Mouse (Mus musculus) MEL (cell line): ENCODE measurements around the gene Rassf1. TPM values are rescaled to one million over a fixed set of nuclear protein-coding genes. Genes with fewer than 3 reads are reported as not detected.

Experiments
- DNase-seq: peaks from one replicate; pipeline ENCODE4 v3.0.0; 2011; ENCODE audit warnings: low read depth, low spot score
- H3K27ac ChIP-seq: 2 replicates; pipeline ENCODE4 v1.5.1; 2012; ENCODE audit warnings: low read depth, mild to moderate bottlenecking, control low read depth, low read length, moderate library complexity; ENCODE audit not compliant: control insufficient read depth
- H3K27me3 ChIP-seq, 2 experiments: fragments of 150-350 bp in 1 of 2; sonication (generic) in 1 of 2; 2 replicates each; pipeline ENCODE4 v1.6.1; 2012; ENCODE audit warnings: low read length in 2 of 2, mild to moderate bottlenecking in 2 of 2, improper control_type of control experiment in 1 of 2, moderate library complexity in 1 of 2; ENCODE audit not compliant: insufficient read depth in 2 of 2, control insufficient read depth in 1 of 2
- H3K36me3 ChIP-seq, 2 experiments: 2 replicates each; pipeline ENCODE4 v1.6.1; 2012 to 2014; ENCODE audit warnings: low read length in 2 of 2, improper control_type of control experiment in 1 of 2, inconsistent platforms in 1 of 2, mild to moderate bottlenecking in 1 of 2; ENCODE audit not compliant: insufficient read depth in 2 of 2, control insufficient read depth in 1 of 2
- H3K4me1 ChIP-seq, 2 experiments: fragments of 150-350 bp in 1 of 2; sonication (generic) in 1 of 2; 2 replicates each; pipeline ENCODE4 v1.6.1; 2012; ENCODE audit warnings: low read length in 2 of 2, improper control_type of control experiment in 1 of 2, mild to moderate bottlenecking in 1 of 2; ENCODE audit not compliant: insufficient read depth in 2 of 2, control insufficient read depth in 1 of 2
- H3K4me3 ChIP-seq, 2 experiments: fragments of 150-350 bp in 1 of 2; sonication (generic) in 1 of 2; 2 replicates each; pipeline ENCODE4 v1.5.1; 2012; ENCODE audit warnings: low read depth in 2 of 2, low read length in 2 of 2, mild to moderate bottlenecking in 2 of 2, moderate library complexity in 2 of 2, control low read depth in 1 of 2, improper control_type of control experiment in 1 of 2; ENCODE audit not compliant: control insufficient read depth in 1 of 2, insufficient read depth in 1 of 2
- H3K79me2 ChIP-seq: 2 replicates; pipeline ENCODE4 v1.6.1; 2012; ENCODE audit warnings: mild to moderate bottlenecking, low read length, moderate library complexity; ENCODE audit not compliant: control insufficient read depth, poor library complexity, insufficient read depth
- H3K9ac ChIP-seq: 2 replicates; pipeline ENCODE4 v1.6.1; 2012; ENCODE audit warnings: low read depth, mild to moderate bottlenecking, control low read depth, low read length, moderate library complexity; ENCODE audit not compliant: control insufficient read depth, poor library complexity, severe bottlenecking
- H3K9me3 ChIP-seq: fragments of 150-350 bp; sonication (generic); replicated peaks from 2 replicates; pipeline ENCODE4 v1.6.1; 2012; ENCODE audit warnings: mild to moderate bottlenecking, low read length, improper control_type of control experiment, moderate library complexity; ENCODE audit not compliant: insufficient read depth
- BHLHE40 ChIP-seq: IDR thresholded peaks from 2 replicates; pipeline ENCODE4 v1.6.1; 2012; ENCODE audit warnings: low read depth, mild to moderate bottlenecking, inconsistent platforms, low read length, improper control_type of control experiment, borderline replicate concordance
- CHD2 ChIP-seq: IDR thresholded peaks from 2 replicates; pipeline ENCODE4 v1.6.1; 2011; ENCODE audit warnings: low read length, improper control_type of control experiment
- E2F4 ChIP-seq: IDR thresholded peaks from 2 replicates; pipeline ENCODE4 v1.6.1; 2011; ENCODE audit warnings: low read depth, low read length, improper control_type of control experiment, borderline replicate concordance
- ELF1 ChIP-seq: IDR thresholded peaks from 2 replicates; pipeline ENCODE4 v1.6.1; 2014; ENCODE audit warnings: low read depth, mild to moderate bottlenecking, inconsistent platforms, low read length, improper control_type of control experiment, moderate library complexity
- GATA1 ChIP-seq: IDR thresholded peaks from 2 replicates; pipeline ENCODE4 v1.6.1; 2011; ENCODE audit warnings: low read depth, low read length, improper control_type of control experiment
- HCFC1 ChIP-seq: IDR thresholded peaks from 2 replicates; pipeline ENCODE4 v1.6.1; 2012; ENCODE audit warnings: low read depth, mild to moderate bottlenecking, inconsistent platforms, low read length, improper control_type of control experiment, moderate library complexity
- KAT2A ChIP-seq: conservative IDR thresholded peaks from 2 replicates; pipeline ENCODE4 v1.6.1; 2012; ENCODE audit warnings: low read depth, low read length, improper control_type of control experiment, inconsistent platforms
- MAFK ChIP-seq: IDR thresholded peaks from 2 replicates; pipeline ENCODE4 v1.6.1; 2011; ENCODE audit warnings: low read depth, mild to moderate bottlenecking, low read length, improper control_type of control experiment, borderline replicate concordance
- MAX ChIP-seq: IDR thresholded peaks from 2 replicates; pipeline ENCODE4 v1.6.1; 2011; ENCODE audit warnings: low read length, improper control_type of control experiment
- MAZ ChIP-seq: IDR thresholded peaks from 2 replicates; pipeline ENCODE4 v1.6.1; 2012; ENCODE audit warnings: low read depth, mild to moderate bottlenecking, inconsistent platforms, low read length, improper control_type of control experiment
- MEF2A ChIP-seq: IDR thresholded peaks from 2 replicates; pipeline ENCODE4 v1.6.1; 2014; ENCODE audit warnings: low read depth, mild to moderate bottlenecking, inconsistent platforms, low read length, improper control_type of control experiment; ENCODE audit not compliant: poor library complexity, insufficient replicate concordance, severe bottlenecking; ENCODE audit errors: extremely low read depth
- MXI1 ChIP-seq: IDR thresholded peaks from 2 replicates; pipeline ENCODE4 v1.6.1; 2011; ENCODE audit warnings: mild to moderate bottlenecking, low read depth, low read length, improper control_type of control experiment
- NELFE ChIP-seq: IDR thresholded peaks from 2 replicates; pipeline ENCODE4 v1.6.1; 2011; ENCODE audit warnings: low read depth, low read length, improper control_type of control experiment
- NRF1 ChIP-seq: IDR thresholded peaks from 2 replicates; pipeline ENCODE4 v1.6.1; 2014; ENCODE audit warnings: low read depth, mild to moderate bottlenecking, inconsistent platforms, low read length, improper control_type of control experiment, moderate library complexity; ENCODE audit not compliant: poor library complexity, insufficient read depth, severe bottlenecking
- POLR2A ChIP-seq, 2 experiments: IDR thresholded peaks; 2 replicates each; pipeline ENCODE4 v1.6.1; 2011 to 2012; ENCODE audit warnings: low read length in 2 of 2, mild to moderate bottlenecking in 2 of 2, control low read depth in 1 of 2, improper control_type of control experiment in 1 of 2, low read depth in 1 of 2, moderate library complexity in 1 of 2; ENCODE audit not compliant: control insufficient read depth in 1 of 2, insufficient read depth in 1 of 2, poor library complexity in 1 of 2
- POLR2AphosphoS2 ChIP-seq: IDR thresholded peaks from 2 replicates; pipeline ENCODE4 v1.6.1; 2011; ENCODE audit warnings: low read length, improper control_type of control experiment
- SMC3 ChIP-seq: IDR thresholded peaks from 2 replicates; pipeline ENCODE4 v1.6.1; 2011; ENCODE audit warnings: low read depth, low read length, improper control_type of control experiment
- TAL1 ChIP-seq: IDR thresholded peaks from 2 replicates; pipeline ENCODE4 v1.6.1; 2012; ENCODE audit warnings: mild to moderate bottlenecking, inconsistent platforms, low read length, moderate library complexity, mixed read lengths
- TBP ChIP-seq: IDR thresholded peaks from 2 replicates; pipeline ENCODE4 v1.8.0; 2011; ENCODE audit warnings: low read depth, low read length, improper control_type of control experiment
- TCF12 ChIP-seq: IDR thresholded peaks from 2 replicates; pipeline ENCODE4 v1.6.1; 2014; ENCODE audit warnings: low read depth, mild to moderate bottlenecking, inconsistent platforms, low read length, improper control_type of control experiment, moderate library complexity
- USF1 ChIP-seq: IDR thresholded peaks from 2 replicates; pipeline ENCODE4 v1.6.1; 2014; ENCODE audit warnings: low read depth, mild to moderate bottlenecking, inconsistent platforms, low read length, improper control_type of control experiment, moderate library complexity
- ZKSCAN1 ChIP-seq: IDR thresholded peaks from 2 replicates; pipeline ENCODE4 v1.6.1; 2012; ENCODE audit warnings: low read depth, mild to moderate bottlenecking, inconsistent platforms, low read length, improper control_type of control experiment, moderate library complexity
- ZMIZ1 ChIP-seq: IDR thresholded peaks from 2 replicates; pipeline ENCODE4 v1.6.1; 2012; ENCODE audit warnings: low read depth, mild to moderate bottlenecking, inconsistent platforms, low read length, improper control_type of control experiment, moderate library complexity
- polyA plus RNA-seq, 2 experiments: library from polyadenylated mRNA; stranded (reverse) in 1 of 2; unstranded in 1 of 2; fragments of >175 nt in 1 of 2; fragments of >200 nt in 1 of 2; gene quantifications; 2 replicates each; pipeline versions ENCODE4 v1.2.1 to v1.2.4; 2012; ENCODE audit warnings: low replicate concordance in 2 of 2, low read depth in 1 of 2; ENCODE audit not compliant: insufficient read length in 2 of 2, insufficient read depth in 1 of 2, missing spikeins in 1 of 2
- total RNA-seq: library from RNA; depleted of rRNA; stranded (reverse); fragments of 300-350 nt; gene quantifications from 2 replicates; pipeline ENCODE4 v1.2.3, GENCODE M21; 2012

Rassf1 gene
- total and polyA plus RNA-seq, 3 experiments = 48.0 to 56.9 TPM; not detected in 1

DNA sequence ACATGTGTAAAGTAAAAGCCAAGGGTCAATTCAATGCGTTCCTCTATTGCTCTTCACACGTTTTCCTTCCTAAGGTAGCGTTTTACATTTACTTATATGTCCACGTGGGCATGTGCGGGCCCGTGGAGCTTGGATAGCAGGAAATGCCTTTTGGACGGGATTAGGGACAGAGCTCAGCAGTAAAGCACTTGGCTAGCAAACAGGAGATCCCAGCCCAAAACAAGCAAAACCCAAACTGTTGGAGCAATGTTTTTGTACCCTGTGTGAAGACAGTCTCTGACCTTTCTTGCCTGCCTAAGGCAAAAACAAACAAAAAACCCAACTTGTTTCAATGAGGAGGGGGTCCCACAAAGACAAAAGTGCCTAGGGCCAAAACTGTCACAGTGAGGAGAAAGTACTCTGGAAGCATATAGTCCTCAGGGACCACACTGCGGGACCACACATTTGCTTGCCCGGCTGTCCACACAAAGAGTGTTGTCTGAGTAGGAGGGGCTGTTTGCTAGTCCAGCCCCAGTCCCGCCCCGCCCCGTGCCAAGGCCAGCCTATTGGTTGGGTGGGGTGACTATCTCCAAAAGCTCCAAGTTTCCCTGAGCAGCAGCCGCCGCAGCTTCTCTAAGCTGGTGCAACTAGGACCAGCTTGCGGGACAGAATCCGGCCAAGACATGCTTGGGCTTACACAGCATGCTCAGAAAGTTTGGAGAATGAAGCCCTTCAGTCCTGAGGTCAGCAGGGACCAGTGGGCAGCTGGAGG is 25.2 kb downstream of the Rassf1 start, which contains the start of gene Hyal1:
Gene Hyal1, plus strand, starts transcription at position 571 of the 751 bp plus-strand sequence.
- H3K4me3 ChIP-seq = peak within 1 kb of the TSS; percentile 56 to 78
- H3K27ac ChIP-seq = 0 out of 2 replicates have a peak within 1 kb of the TSS, but pooled peaks have one; percentile 10
- peaks cover 7 to 34% of the 10 kb centered on the region in 2 experiments for H3K4me1 ChIP-seq

GRCm38 (mm10) chr9:107577871-107578270 is 26.5 kb downstream of the Rassf1 start:
- TF ChIP-seq MAX (no peak), GATA1 (no peak), CHD2 (no peak), NRF1 (no peak), E2F4 (no peak), KAT2A (no peak), ZMIZ1 (no peak), POLR2A (IDR thresholded peaks at IDR 0.05; ENCODE audit: control insufficient read depth in 1 of 2, insufficient read depth in 1 of 2, low read depth in 1 of 2, low read length in 2 of 2, poor library complexity in 1 of 2) (no peak), TCF12 (no peak), SMC3 (no peak)
- TF ChIP-seq, all 39 proteins: peak for 0
- H3K9ac ChIP-seq = no peak overlapping the region
- no peaks in the 10 kb centered on the region for H3K27me3 ChIP-seq
- peaks cover 2 to 33% of the 10 kb centered on the region in 2 experiments; a peak in 3 of 4 replicates for H3K4me1 ChIP-seq
- no peak for DNase-seq
- no peaks in the 10 kb centered on the region for H3K9me3 ChIP-seq
- no peak overlapping the region for H3K27ac ChIP-seq
- H3K36me3 ChIP-seq = peaks cover 0 to 11% of the 10 kb centered on the region in 2 experiments; a peak in 2 of 4 replicates
- H3K79me2 ChIP-seq = peaks cover 23% of the 10 kb centered on the region
- H3K4me3 ChIP-seq = no peak overlapping the region

More for the DNA sequence above, 25.2 kb downstream of the Rassf1 start, which contains the start of gene Hyal1:
- Histone ChIP-seq H3K9ac (peak within 1 kb of the TSS; percentile 65), H3K27me3 (no peaks in the 10 kb centered on the region), H3K79me2 (peaks cover 10% of the 10 kb centered on the region), H3K9me3 (no peaks in the 10 kb centered on the region), H3K36me3 (peaks cover 0 to 15% of the 10 kb centered on the region in 2 experiments; a peak in 2 of 4 replicates)
- peak; percentile 91 for DNase-seq
- TF ChIP-seq ELF1 (no peak), NRF1 (0 out of 2 replicates have a peak, but pooled peaks have one; percentile 3), TCF12 (peak; percentile 13; the same call in 1 of the 2 replicates), MXI1 (peak; percentile 31; the same call in 1 of the 2 replicates), POLR2AphosphoS2 (peak; percentile 57; the same call in 1 of the 2 replicates), TBP (peak; percentile 31; the same call in 1 of the 2 replicates), TAL1 (no peak), MAFK (no peak), HCFC1 (no peak), MEF2A (no peak), MAZ (no peak), POLR2A (IDR thresholded peaks at IDR 0.05; ENCODE audit: control insufficient read depth in 1 of 2, insufficient read depth in 1 of 2, low read depth in 1 of 2, low read length in 2 of 2, poor library complexity in 1 of 2) (peak; percentile 45 to 65; a peak in 2 of 4 replicates), BHLHE40 (no peak), NELFE (peak; percentile 49; the same call in 1 of the 2 replicates), CHD2 (no peak), ZKSCAN1 (no peak), USF1 (no peak)
